Comparison of ENCODE assay signal across 16 mouse cellular contexts in genomic region chr19:42816261-42816660, GRCm38 (mm10).
"Had no signal": no experiment of that assay in that cellular context is flagged by ENCODE, and none has a peak within 500 bp of the region (broad histone marks: within the 10 kb centered on the region; RNA-seq: fewer than 3 reads in every experiment).

No protein-coding gene starts in this region.

- H3K27ac ChIP-seq: neural tube, embryonic 13.5 days; neural tube, embryonic 15.5 days; stomach, embryonic 15.5 days; stomach, postnatal 0 days had no signal

- H3K4me3 ChIP-seq: neural tube, embryonic 13.5 days; neural tube, embryonic 15.5 days; stomach, embryonic 15.5 days had no signal

- H3K4me2 ChIP-seq: neural tube, embryonic 13.5 days; neural tube, embryonic 15.5 days; stomach, embryonic 15.5 days had no signal

- H3K9ac ChIP-seq: neural tube, embryonic 13.5 days; neural tube, embryonic 15.5 days; stomach, embryonic 15.5 days had no signal

- H3K9me3 ChIP-seq: neural tube, embryonic 13.5 days; neural tube, embryonic 15.5 days; stomach, embryonic 15.5 days had no signal

- H3K36me3 ChIP-seq: neural tube, embryonic 13.5 days; neural tube, embryonic 15.5 days; stomach, embryonic 15.5 days had no signal

- DNase-seq: retina, postnatal 1 day; right cerebral cortex, adult 18-20 months; right cerebral cortex, postnatal 14 days; right cerebral cortex, postnatal 25 days; right cerebral cortex, postnatal 4 days; spleen, adult 18-20 months; thymus, adult 18-20 months; thymus, adult 2 months; thymus, postnatal 14 days; thymus, postnatal 25 days; thymus, postnatal 36 days; thymus, postnatal 4 days had no signal

- H3K27me3 ChIP-seq: neural tube, embryonic 13.5 days; neural tube, embryonic 15.5 days; stomach, embryonic 15.5 days had no signal

- H3K4me1 ChIP-seq: neural tube, embryonic 13.5 days; neural tube, embryonic 15.5 days; stomach, embryonic 15.5 days had no signal
